Mouse (Mus musculus) cerebellum, adult 11 months (tissue): ENCODE data around the gene Gm6169.
"Not testable (repeated sequence)": the region's sequence is repeated elsewhere in the genome, so short reads cannot be mapped to it uniquely, and the experiment has no call there.

Source experiments
- DNase-seq: peaks from one replicate; pipeline ENCODE4 v3.0.0; 2022

The Gm6169 gene

DNA sequence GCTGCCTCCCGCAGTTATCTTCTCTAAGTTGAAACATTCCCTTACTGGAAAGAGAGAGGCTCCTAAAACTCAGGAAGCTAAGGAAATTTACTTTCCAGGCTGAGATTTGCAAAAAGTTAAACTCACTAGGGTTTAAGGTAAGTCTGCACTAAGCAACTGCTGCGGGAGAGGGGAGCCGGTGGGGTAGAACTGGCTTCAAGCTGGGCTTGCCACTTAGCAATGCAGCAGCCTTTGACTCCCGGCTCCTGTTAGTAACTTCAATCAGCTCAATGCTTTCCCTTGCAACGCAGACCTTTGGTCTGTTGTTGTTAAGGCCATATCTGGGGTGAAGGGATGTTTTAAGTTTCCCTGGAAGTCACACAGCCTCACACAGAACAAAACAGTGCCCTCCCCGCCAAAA, 31.3 kb downstream of the Gm6169 start:
- no peak for DNase-seq

DNA sequence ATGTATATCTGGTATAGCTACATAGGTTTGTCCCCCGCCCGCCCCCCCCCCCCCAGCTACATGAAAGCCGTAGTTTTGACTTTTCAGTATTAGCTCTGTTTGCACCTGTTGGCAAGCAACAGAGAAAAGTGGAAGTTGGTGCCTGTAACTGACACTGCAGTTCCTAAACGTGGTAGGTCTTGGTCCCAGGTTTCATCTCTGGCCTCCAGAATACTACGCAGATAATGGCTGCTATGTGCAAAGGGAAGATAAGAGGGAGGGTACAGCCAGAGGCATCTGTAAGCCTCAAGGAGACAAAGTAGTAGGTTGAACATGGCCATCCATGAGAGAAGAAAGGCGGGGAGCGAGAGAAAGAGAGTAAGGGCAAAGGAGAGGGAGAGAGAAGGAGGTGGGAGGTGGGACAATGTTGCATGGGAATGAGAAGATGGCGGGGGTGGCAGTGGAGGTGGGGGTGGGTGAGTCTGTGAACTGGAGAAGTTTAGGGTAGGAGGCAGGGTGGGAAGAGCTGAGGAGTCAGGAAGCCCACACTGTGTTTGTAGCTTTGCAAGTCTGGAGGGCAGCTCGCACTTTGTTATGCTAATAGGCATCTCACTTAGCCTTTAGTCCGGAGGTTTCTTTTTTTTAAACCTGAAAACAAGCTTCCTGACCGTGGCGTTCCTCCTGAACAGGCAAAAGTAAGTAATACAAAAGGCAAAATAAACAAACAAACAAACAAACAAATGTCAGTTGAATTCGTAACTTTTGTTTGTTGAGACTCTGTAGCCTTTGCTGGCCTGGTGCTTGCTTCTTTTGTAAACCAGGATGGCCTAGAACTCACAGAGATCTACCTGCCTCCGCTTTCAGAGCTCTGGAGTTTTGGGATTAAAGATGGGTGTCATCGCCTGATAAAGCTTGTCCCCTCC, 32.1 kb downstream of the Gm6169 start, which contains the start of gene Fam169a:
Gene Fam169a, plus strand, starts transcription at position 638 of the 902 bp plus-strand sequence.
- no peak for DNase-seq

DNA sequence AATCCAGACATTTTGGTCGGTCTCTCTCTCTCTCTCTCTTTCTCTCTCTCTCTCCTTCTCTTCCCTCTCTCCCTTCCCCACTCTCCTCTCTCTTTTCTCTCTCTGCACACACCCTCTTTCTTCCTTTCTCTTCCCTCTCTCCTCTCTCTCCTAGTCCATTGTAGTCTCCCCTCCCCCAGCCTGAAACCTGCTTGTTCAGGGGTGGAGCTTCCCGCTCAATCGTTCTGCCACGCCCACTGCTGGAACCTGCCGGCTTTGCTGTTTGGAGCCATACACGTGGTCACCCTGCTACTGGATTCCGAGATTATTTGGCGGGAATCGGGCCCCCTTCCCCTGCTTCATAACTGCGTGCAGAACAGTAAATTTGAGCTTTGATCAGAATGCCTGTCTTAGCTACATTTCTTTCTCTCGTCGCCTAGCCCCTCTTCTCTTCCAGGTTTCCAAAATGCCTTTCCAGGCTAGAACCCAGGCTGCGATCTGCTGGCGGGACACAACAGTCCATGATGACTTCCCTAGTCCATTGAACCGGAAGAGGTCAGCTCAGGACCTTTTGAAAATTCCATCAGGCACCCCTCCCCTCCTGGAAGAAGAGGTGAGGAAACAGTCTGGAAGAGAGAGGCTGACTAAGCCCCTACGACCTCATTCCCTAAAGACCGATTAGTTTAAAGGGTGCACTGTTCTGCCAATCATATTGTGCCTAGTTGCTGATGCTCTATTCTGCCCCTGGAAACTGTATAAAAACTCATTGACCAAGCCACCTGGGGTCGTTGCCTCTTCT, 34.0 kb downstream of the Gm6169 start:
- DNase-seq: not testable (repeated sequence)

DNA sequence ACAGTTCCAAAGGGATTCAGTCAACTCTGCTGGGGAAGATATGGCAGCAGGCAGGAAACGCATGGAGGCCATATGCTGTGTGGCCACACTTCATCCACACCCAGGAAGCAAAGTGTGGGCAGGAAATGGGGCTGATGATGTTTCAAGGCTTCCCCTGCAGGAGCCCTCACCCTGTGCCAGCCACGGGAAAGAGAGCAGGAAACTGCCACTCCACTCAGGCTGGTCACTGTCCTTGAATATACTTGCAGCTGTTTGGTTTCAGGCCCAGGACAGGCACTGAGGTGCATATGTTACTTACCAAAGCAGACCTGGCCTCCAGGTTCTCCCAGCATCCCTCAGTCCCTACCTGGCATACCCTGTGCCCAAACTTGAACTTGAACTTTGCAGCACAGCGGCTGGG, 34.6 kb downstream of the Gm6169 start:
- DNase-seq: no peak

GRCm38 (mm10) chr13:97063431-97063830, 35.6 kb downstream of the Gm6169 start:
- no peak for DNase-seq

GRCm38 (mm10) chr13:97062151-97062550, 36.9 kb downstream of the Gm6169 start:
- peak; percentile 34 for DNase-seq

GRCm38 (mm10) chr13:97060331-97060730, 38.7 kb downstream of the Gm6169 start:
- DNase-seq: no peak

- no peak for DNase-seq
Measured at GRCm38 (mm10) chr13:97059746-97060145, 39.3 kb downstream of the Gm6169 start.

- no peak for DNase-seq
Measured at GRCm38 (mm10) chr13:97057817-97058216, 41.2 kb downstream of the Gm6169 start.

- DNase-seq: peak; percentile 79
Measured at GRCm38 (mm10) chr13:97053844-97054243, 45.2 kb downstream of the Gm6169 start.

- peak; percentile 41 for DNase-seq
Measured at GRCm38 (mm10) chr13:97052667-97053066, 46.4 kb downstream of the Gm6169 start.

DNA sequence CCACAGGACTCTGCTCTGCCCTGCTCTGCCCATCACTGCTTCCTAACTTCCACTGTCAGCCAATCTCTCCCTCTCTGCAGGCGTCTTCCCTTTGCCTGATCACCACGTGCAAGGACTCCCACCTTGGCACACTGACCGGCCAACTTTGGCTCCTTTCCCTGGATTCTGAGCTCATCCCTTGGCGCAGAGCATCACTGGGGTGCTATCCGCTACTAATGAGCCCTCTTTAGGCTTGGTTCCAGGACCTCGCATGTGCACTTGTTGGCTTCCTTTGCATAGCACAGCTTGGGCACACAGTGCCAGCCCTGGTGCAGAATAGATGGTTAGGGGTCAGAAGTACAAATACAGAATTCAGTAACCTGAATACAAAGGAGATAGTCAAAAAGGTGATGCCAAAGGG, 47.9 kb downstream of the Gm6169 start:
- peak; percentile 57 for DNase-seq
